Mouse (Mus musculus): ENCODE results near the gene Kat7. TPM values are rescaled to one million over a fixed set of nuclear protein-coding genes. Genes with fewer than 3 reads are reported as not detected.

The Kat7 gene
- polyA plus RNA-seq (2012; rRNA removed) (49.7 and 51.4 TPM in 2 replicates), polyA plus RNA-seq (2014; fragmentation: Nextera tagmentation; extraction: Ambion mirVana) (58.5 and 60.1 TPM in 2 replicates)

DNA sequence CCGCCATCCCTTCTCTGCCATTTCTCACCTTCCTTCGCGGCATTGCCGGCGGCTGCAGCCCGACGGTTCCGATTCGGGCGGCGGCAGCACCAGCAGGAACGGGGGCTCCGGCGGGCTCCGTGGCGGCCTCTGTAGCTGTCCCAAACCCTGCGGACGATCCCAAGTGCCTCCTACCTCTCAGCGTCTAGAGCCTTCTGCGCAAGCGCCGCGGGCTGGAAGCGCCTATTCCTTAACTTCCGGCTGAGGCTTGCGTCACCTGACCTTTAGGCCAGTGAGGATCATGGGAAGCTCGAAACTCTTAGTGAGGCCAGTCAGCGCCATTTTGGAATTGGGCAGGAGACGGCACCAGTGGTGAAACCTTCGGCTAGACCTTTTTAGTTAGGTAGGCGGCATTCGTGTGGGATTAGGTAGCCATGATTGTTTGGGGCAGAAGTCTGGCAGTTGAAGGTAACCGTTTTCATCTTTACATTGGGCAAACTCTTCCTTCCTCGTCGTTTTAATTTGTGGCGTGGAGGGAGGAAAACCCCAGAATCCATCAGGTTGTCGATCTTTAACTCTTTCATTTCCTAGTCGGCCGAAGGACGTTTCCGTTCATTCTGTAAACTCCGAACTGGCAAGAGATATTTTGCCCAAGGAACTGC lies at the start of gene Kat7:
TSS of gene Kat7 (minus strand) at position 240 of the 641 bp plus-strand sequence.
- under 1% methylated on average over 42 of the region's 42 CpGs for WGBS
- DNase-seq (ENCODE audit: low spot score) = peak; percentile 99
- peak within 1 kb of the TSS; percentile 89 for H3K9ac ChIP-seq (ENCODE audit: low read depth, low read length, severe bottlenecking)
- no peaks in the 10 kb centered on the region for H3K27me3 ChIP-seq (ENCODE audit: control insufficient read depth, insufficient read depth, low read length)
- H3K27ac ChIP-seq (replicated peaks; ENCODE audit: low read depth, low read length) = peak within 1 kb of the TSS; percentile 91
- H3K4me2 ChIP-seq (replicated peaks; ENCODE audit: low read depth, low read length, severe bottlenecking) = peak within 1 kb of the TSS; percentile 67
- peak; percentile 92 for ATAC-seq (ENCODE audit: low FRiP score, low read depth)
- TF ChIP-seq POLR2A (IDR thresholded peaks at IDR 0.05; ENCODE audit: borderline replicate concordance, extremely low read depth, insufficient read depth, insufficient read length) = peak; percentile 60; the same call in 1 of the 2 replicates
- no peaks in the 10 kb centered on the region for H3K9me3 ChIP-seq (ENCODE audit: control insufficient read depth, low read length)
- H3K36me3 ChIP-seq (ENCODE audit: control insufficient read depth, insufficient read depth, low read length) = peaks cover 11% of the 10 kb centered on the region
- H3K4me3 ChIP-seq (replicated peaks; ENCODE audit: low read length) = peak within 1 kb of the TSS; percentile 95
- peaks cover 11% of the 10 kb centered on the region for H3K4me1 ChIP-seq (ENCODE audit: control insufficient read depth, insufficient read depth, low read length)

DNA sequence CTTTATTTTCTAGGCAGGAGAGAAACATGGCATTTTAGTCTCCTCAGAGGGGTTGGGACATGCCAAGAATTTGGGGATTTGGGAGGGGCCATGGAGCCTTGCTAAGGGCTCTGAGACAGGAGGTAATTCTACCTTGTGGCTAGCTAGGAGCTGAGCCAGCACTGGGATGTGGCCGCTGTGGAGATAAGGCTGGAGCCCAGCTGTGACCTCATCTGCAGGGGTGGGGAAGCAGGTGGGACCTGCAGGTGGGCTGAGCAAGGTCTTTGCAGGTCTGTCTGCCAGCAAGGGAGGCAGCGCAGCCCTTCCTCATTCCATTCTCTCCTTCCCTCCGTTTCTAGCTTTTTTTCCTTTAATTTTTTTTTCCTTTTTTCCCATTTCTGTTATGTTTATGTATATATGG lies 48.2 kb upstream of the Kat7 start:
- 39% methylated on average over 3 of the region's 3 CpGs for WGBS

DNA sequence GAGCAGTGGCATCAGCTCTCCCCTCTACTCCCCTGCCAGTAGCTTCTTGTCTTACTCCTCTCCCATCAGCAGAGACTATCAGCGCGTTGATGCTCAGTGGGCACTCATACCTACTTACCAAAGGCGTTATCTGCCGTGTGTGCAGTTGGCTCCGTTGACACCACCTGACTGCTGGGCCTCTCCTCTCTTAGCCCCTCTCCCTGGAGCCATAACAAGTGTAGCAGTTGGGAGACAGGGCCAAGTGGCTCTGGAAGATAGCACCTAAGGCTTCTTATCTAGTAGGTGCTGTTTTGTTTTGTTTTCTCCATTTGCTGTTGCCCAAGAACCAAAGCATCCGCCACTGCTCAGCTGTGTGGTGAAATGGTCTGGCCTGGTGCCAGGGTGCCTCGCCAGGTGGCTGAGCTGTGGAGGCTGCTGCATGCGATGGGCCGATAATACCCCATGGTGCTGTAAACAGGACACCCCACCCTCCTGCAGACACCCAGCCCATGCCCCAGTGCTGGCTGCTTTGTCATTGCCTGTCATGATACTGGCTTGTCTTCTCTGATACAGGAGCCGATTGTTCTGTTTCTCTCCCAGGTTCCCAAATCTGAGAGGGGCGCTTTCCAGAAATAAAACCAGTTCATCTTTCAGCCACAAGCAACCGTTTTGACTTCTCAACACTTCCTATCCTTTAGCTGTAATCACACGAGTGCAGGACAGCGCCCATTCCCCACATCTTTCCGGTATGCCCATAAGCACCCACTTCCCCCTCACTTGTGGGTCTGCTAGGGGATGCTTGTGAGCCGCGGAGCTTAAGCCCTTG lies 46.6 kb upstream of the Kat7 start:
- H3K4me2 ChIP-seq (replicated peaks; ENCODE audit: low read depth, low read length, severe bottlenecking) = no peak overlapping the region
- 77% methylated on average over 17 of the region's 17 CpGs for WGBS
- H3K36me3 ChIP-seq (ENCODE audit: control insufficient read depth, insufficient read depth, low read length) = peaks cover 7% of the 10 kb centered on the region; the same call in 1 of the 2 replicates
- H3K9ac ChIP-seq (ENCODE audit: low read depth, low read length, severe bottlenecking) = no peak overlapping the region
- peaks cover 4% of the 10 kb centered on the region; the same call in 1 of the 2 replicates for H3K4me1 ChIP-seq (ENCODE audit: control insufficient read depth, insufficient read depth, low read length)
- no peak overlapping the region for H3K4me3 ChIP-seq (replicated peaks; ENCODE audit: low read length)
- H3K9me3 ChIP-seq (ENCODE audit: control insufficient read depth, low read length) = no peaks in the 10 kb centered on the region
- H3K27me3 ChIP-seq (ENCODE audit: control insufficient read depth, insufficient read depth, low read length) = no peaks in the 10 kb centered on the region
- no peak for TF ChIP-seq POLR2A (IDR thresholded peaks at IDR 0.05; ENCODE audit: borderline replicate concordance, extremely low read depth, insufficient read depth, insufficient read length)
- H3K27ac ChIP-seq (replicated peaks; ENCODE audit: low read depth, low read length) = no peak overlapping the region
- ATAC-seq (ENCODE audit: low FRiP score, low read depth) (no peak), DNase-seq (ENCODE audit: low spot score) (no peak)

More for the DNA sequence above, 48.2 kb upstream of the Kat7 start:
- Histone ChIP-seq H3K4me2 (replicated peaks; ENCODE audit: low read depth, low read length, severe bottlenecking) (no peak overlapping the region), H3K4me3 (replicated peaks; ENCODE audit: low read length) (no peak overlapping the region), H3K36me3 (ENCODE audit: control insufficient read depth, insufficient read depth, low read length) (peaks cover 7% of the 10 kb centered on the region; the same call in 1 of the 2 replicates), H3K27ac (replicated peaks; ENCODE audit: low read depth, low read length) (no peak overlapping the region), H3K9ac (ENCODE audit: low read depth, low read length, severe bottlenecking) (no peak overlapping the region), H3K4me1 (ENCODE audit: control insufficient read depth, insufficient read depth, low read length) (peaks cover 6% of the 10 kb centered on the region; the same call in 1 of the 2 replicates), H3K27me3 (ENCODE audit: control insufficient read depth, insufficient read depth, low read length) (no peaks in the 10 kb centered on the region), H3K9me3 (ENCODE audit: control insufficient read depth, low read length) (no peaks in the 10 kb centered on the region)
- ATAC-seq (ENCODE audit: low FRiP score, low read depth) (no peak), DNase-seq (ENCODE audit: low spot score) (no peak)
- no peak for TF ChIP-seq POLR2A (IDR thresholded peaks at IDR 0.05; ENCODE audit: borderline replicate concordance, extremely low read depth, insufficient read depth, insufficient read length)

DNA sequence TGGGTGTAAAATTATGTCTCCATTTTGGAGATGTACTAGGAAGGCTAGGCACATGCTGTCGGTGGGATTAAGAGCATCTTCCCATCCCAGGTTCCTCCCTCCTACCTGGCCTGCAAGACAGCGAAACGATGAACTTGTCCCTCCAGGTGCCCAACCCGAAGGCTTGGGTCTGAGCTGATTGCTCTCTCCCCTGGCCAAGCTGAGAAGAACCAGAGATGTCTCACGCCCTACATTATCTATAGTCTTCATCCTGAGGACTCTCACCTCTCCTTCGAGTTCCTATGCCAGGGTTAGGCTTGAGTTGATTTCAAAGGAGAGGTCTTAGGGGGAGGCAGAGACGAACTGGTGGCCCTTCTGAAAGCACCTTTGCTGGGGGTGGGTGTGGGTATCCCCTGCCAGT lies 46.0 kb upstream of the Kat7 start:
- ATAC-seq (ENCODE audit: low FRiP score, low read depth) = no peak
- Histone ChIP-seq H3K27ac (replicated peaks; ENCODE audit: low read depth, low read length) (no peak overlapping the region), H3K9me3 (ENCODE audit: control insufficient read depth, low read length) (no peaks in the 10 kb centered on the region), H3K36me3 (ENCODE audit: control insufficient read depth, insufficient read depth, low read length) (peaks cover 10% of the 10 kb centered on the region; the same call in 1 of the 2 replicates), H3K9ac (ENCODE audit: low read depth, low read length, severe bottlenecking) (no peak overlapping the region), H3K4me3 (replicated peaks; ENCODE audit: low read length) (no peak overlapping the region), H3K4me2 (replicated peaks; ENCODE audit: low read depth, low read length, severe bottlenecking) (no peak overlapping the region), H3K27me3 (ENCODE audit: control insufficient read depth, insufficient read depth, low read length) (no peaks in the 10 kb centered on the region), H3K4me1 (ENCODE audit: control insufficient read depth, insufficient read depth, low read length) (peaks cover 4% of the 10 kb centered on the region; the same call in 1 of the 2 replicates)
- 93% methylated on average over 7 of the region's 7 CpGs for WGBS
- DNase-seq (ENCODE audit: low spot score) = no peak
- TF ChIP-seq POLR2A (IDR thresholded peaks at IDR 0.05; ENCODE audit: borderline replicate concordance, extremely low read depth, insufficient read depth, insufficient read length) = no peak

DNA sequence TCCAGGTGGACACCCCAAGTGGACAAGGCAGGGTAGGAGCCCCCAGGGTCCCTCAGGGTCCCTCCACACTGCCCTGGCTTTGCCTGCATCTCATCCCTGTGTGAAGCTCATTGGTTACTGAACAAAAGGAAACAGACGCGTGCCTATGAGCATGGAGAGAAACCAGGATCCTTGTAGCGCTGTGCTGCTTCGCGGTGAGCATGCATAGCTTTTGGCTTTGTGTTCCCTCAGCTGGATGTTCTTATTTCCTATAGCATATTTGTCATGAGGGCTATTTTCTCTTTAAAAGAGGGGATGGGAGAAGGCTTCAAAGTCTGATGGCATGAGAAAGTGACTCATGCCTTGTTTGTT lies 45.6 kb upstream of the Kat7 start:
- H3K4me1 ChIP-seq (ENCODE audit: control insufficient read depth, insufficient read depth, low read length) = peaks cover 4% of the 10 kb centered on the region; the same call in 1 of the 2 replicates
- no peak overlapping the region for H3K4me2 ChIP-seq (replicated peaks; ENCODE audit: low read depth, low read length, severe bottlenecking)
- no peaks in the 10 kb centered on the region for H3K9me3 ChIP-seq (ENCODE audit: control insufficient read depth, low read length)
- TF ChIP-seq POLR2A (IDR thresholded peaks at IDR 0.05; ENCODE audit: borderline replicate concordance, extremely low read depth, insufficient read depth, insufficient read length) = no peak
- no peaks in the 10 kb centered on the region for H3K27me3 ChIP-seq (ENCODE audit: control insufficient read depth, insufficient read depth, low read length)
- H3K9ac ChIP-seq (ENCODE audit: low read depth, low read length, severe bottlenecking) = no peak overlapping the region
- H3K4me3 ChIP-seq (replicated peaks; ENCODE audit: low read length) = no peak overlapping the region
- H3K27ac ChIP-seq (replicated peaks; ENCODE audit: low read depth, low read length) = no peak overlapping the region
- H3K36me3 ChIP-seq (ENCODE audit: control insufficient read depth, insufficient read depth, low read length) = peaks cover 11% of the 10 kb centered on the region; the same call in 1 of the 2 replicates
- 91% methylated on average over 5 of the region's 5 CpGs for WGBS
- ATAC-seq (ENCODE audit: low FRiP score, low read depth) (no peak), DNase-seq (ENCODE audit: low spot score) (no peak)

Measured in limb, embryonic 14.5 days (tissue).